Mouse (Mus musculus): ENCODE data around the gene Aes.

Gene Aes

GRCm38 (mm10) chr10:81600096-81600495 is 40.8 kb downstream of the Aes start:
- no peak for DNase-seq

- peak; percentile 95 for DNase-seq
Observed at GRCm38 (mm10) chr10:81600738-81601203, 41.5 kb downstream of the Aes start, which contains the start of gene Tle6. TSS of gene Tle6 (minus strand) at chr10:81601073.

- no peak for DNase-seq
Observed at GRCm38 (mm10) chr10:81601396-81601905, 42.2 kb downstream of the Aes start.

- DNase-seq: peak; percentile 34
Observed at GRCm38 (mm10) chr10:81602741-81603151, 43.5 kb downstream of the Aes start.

- DNase-seq: no peak
Observed at GRCm38 (mm10) chr10:81604019-81604967, 45.0 kb downstream of the Aes start.

- DNase-seq: peak; percentile 85
Observed at GRCm38 (mm10) chr10:81604968-81605665, 45.8 kb downstream of the Aes start.

GRCm38 (mm10) chr10:81605666-81605973 is 46.3 kb downstream of the Aes start:
- DNase-seq: no peak

- peak; percentile 92 for DNase-seq
Observed at GRCm38 (mm10) chr10:81605974-81606751, 46.9 kb downstream of the Aes start, which contains the start of gene BC025920. TSS of gene BC025920 (plus strand) at chr10:81606270.

- DNase-seq: no peak
Observed at GRCm38 (mm10) chr10:81608308-81608707, 49.0 kb downstream of the Aes start.

- no peak for DNase-seq
Observed at GRCm38 (mm10) chr10:81612779-81613178, 53.5 kb downstream of the Aes start.

- no peak for DNase-seq
Observed at GRCm38 (mm10) chr10:81615486-81615885, 56.2 kb downstream of the Aes start.
